Mouse (Mus musculus) heart, embryonic 16.5 days (tissue): ENCODE data around the gene Sel1l. TPM values are rescaled to one million over a fixed set of nuclear protein-coding genes. Genes with fewer than 3 reads are reported as not detected.

Experiments used
- ATAC-seq: fragments of 200-750 bp; cut with Nextera tagmentation; replicated peaks from 2 replicates; pipeline ENCODE4 v1.8.0; 2017; ENCODE audit warnings: moderate number of reproducible peaks; ENCODE audit not compliant: insufficient read depth, low FRiP score; ENCODE audit errors: extremely low read depth
- H3K27ac ChIP-seq: fragments of 300-500 bp; sonication (generic); 2 replicates; pipeline ENCODE4 v1.5.1; 2014; ENCODE audit warnings: mild to moderate bottlenecking, low read length, control low read depth, moderate library complexity
- H3K27me3 ChIP-seq: fragments of 300-500 bp; sonication (generic); 2 replicates; pipeline ENCODE4 v1.6.1; 2014; ENCODE audit warnings: low read length, mixed read lengths; ENCODE audit not compliant: control insufficient read depth, insufficient read depth
- H3K36me3 ChIP-seq: fragments of 300-500 bp; sonication (generic); 2 replicates; pipeline ENCODE4 v1.6.1; 2014; ENCODE audit not compliant: control insufficient read depth, insufficient read depth
- H3K4me1 ChIP-seq: fragments of 300-500 bp; sonication (generic); 2 replicates; pipeline ENCODE4 v1.6.1; 2014; ENCODE audit warnings: low read length, mixed read lengths; ENCODE audit not compliant: control insufficient read depth, insufficient read depth
- H3K4me2 ChIP-seq: fragments of 300-500 bp; sonication (generic); 2 replicates; pipeline ENCODE4 v1.6.1; 2014; ENCODE audit warnings: low read depth, mild to moderate bottlenecking, control low read depth, low read length
- H3K4me3 ChIP-seq: fragments of 300-500 bp; sonication (generic); 2 replicates; pipeline ENCODE4 v1.5.1; 2014; ENCODE audit warnings: mild to moderate bottlenecking, control low read depth, low read length
- H3K9ac ChIP-seq: fragments of 300-500 bp; sonication (generic); 2 replicates; pipeline ENCODE4 v1.6.1; 2014; ENCODE audit warnings: low read length, control low read depth
- H3K9me3 ChIP-seq: fragments of 300-500 bp; sonication (generic); replicated peaks from 2 replicates; pipeline ENCODE4 v1.6.1; 2016; ENCODE audit warnings: low read length; ENCODE audit not compliant: control insufficient read depth
- WGBS: fragments of 180-500 bp; shearing (Covaris S2); extraction: QIAGEN DNeasy Blood & Tissue Kit; methylation state at CpG from one replicate; pipeline ENCODE4 v1.1.7; 2014; 5-methylcytosine and 5-hydroxymethylcytosine counted together
- polyA plus RNA-seq: library from polyadenylated mRNA; unstranded; fragments of >200 nt; fragmentation: Nextera tagmentation; extraction: Ambion mirVana; gene quantifications from 2 replicates; pipeline ENCODE4 v1.2.1, GENCODE M21; 2015

Gene Sel1l
- polyA plus RNA-seq, 1 experiment from 2014 or later, result 54.7 TPM

GRCm38 (mm10) chr12:91848394-91849044 lies 438 bp downstream of the Sel1l start:
- H3K4me1 ChIP-seq, result peaks cover 3% of the 10 kb centered on the region; the same call in 1 of the 2 replicates
- H3K4me3 ChIP-seq, result peak overlapping the region; percentile 81
- H3K9ac ChIP-seq, result peak overlapping the region; percentile 87
- WGBS, result 1% methylated on average over 33 of the region's 33 CpGs
- peak overlapping the region; percentile 72 for H3K27ac ChIP-seq
- no peaks in the 10 kb centered on the region for H3K9me3 ChIP-seq
- no peaks in the 10 kb centered on the region for H3K36me3 ChIP-seq
- peak overlapping the region; percentile 97 for H3K4me2 ChIP-seq
- peak; percentile 13 for ATAC-seq
- H3K27me3 ChIP-seq, result no peaks in the 10 kb centered on the region; the same call in 1 of the 2 replicates

GRCm38 (mm10) chr12:91846038-91846437 lies 2.9 kb downstream of the Sel1l start:
- WGBS, result 88% methylated on average over 6 of the region's 6 CpGs
- Histone ChIP-seq H3K27ac (no peak overlapping the region), H3K4me1 (peaks cover 3% of the 10 kb centered on the region; the same call in 1 of the 2 replicates), H3K4me3 (no peak overlapping the region), H3K36me3 (peaks cover 10% of the 10 kb centered on the region), H3K9ac (no peak overlapping the region), H3K27me3 (no peaks in the 10 kb centered on the region), H3K4me2 (no peak overlapping the region), H3K9me3 (no peaks in the 10 kb centered on the region)
- no peak for ATAC-seq

GRCm38 (mm10) chr12:91845393-91845792 lies 3.6 kb downstream of the Sel1l start:
- H3K4me3 ChIP-seq, result no peak overlapping the region
- H3K36me3 ChIP-seq, result peaks cover 16% of the 10 kb centered on the region
- no peaks in the 10 kb centered on the region for H3K27me3 ChIP-seq
- peaks cover 3% of the 10 kb centered on the region; the same call in 1 of the 2 replicates for H3K4me1 ChIP-seq
- H3K9ac ChIP-seq, result no peak overlapping the region
- no peak overlapping the region for H3K27ac ChIP-seq
- no peak for ATAC-seq
- H3K9me3 ChIP-seq, result no peaks in the 10 kb centered on the region
- no peak overlapping the region for H3K4me2 ChIP-seq
- 92% methylated on average over 9 of the region's 9 CpGs for WGBS

GRCm38 (mm10) chr12:91844542-91844941 lies 4.4 kb downstream of the Sel1l start:
- ATAC-seq, result no peak
- peaks cover 21% of the 10 kb centered on the region for H3K36me3 ChIP-seq
- no peak overlapping the region for H3K4me3 ChIP-seq
- no peak overlapping the region for H3K27ac ChIP-seq
- H3K9me3 ChIP-seq, result no peaks in the 10 kb centered on the region
- WGBS, result 72% methylated on average over 4 of the region's 4 CpGs
- no peak overlapping the region for H3K4me2 ChIP-seq
- H3K4me1 ChIP-seq, result peaks cover 3% of the 10 kb centered on the region; the same call in 1 of the 2 replicates
- H3K27me3 ChIP-seq, result no peaks in the 10 kb centered on the region
- no peak overlapping the region for H3K9ac ChIP-seq

- WGBS, result 95% methylated on average over 13 of the region's 13 CpGs
- Histone ChIP-seq H3K27me3 (no peaks in the 10 kb centered on the region), H3K27ac (no peak overlapping the region), H3K4me2 (no peak overlapping the region), H3K4me1 (peaks cover 3% of the 10 kb centered on the region; the same call in 1 of the 2 replicates), H3K9ac (no peak overlapping the region), H3K36me3 (peaks cover 25% of the 10 kb centered on the region), H3K4me3 (no peak overlapping the region), H3K9me3 (no peaks in the 10 kb centered on the region)
- ATAC-seq, result no peak
Measured at GRCm38 (mm10) chr12:91843888-91844287, 5.1 kb downstream of the Sel1l start.

GRCm38 (mm10) chr12:91841714-91842113 lies 7.2 kb downstream of the Sel1l start:
- H3K4me2 ChIP-seq, result no peak overlapping the region
- H3K9me3 ChIP-seq, result no peaks in the 10 kb centered on the region
- no peak overlapping the region for H3K4me3 ChIP-seq
- WGBS, result 86% methylated on average over 6 of the region's 6 CpGs
- H3K4me1 ChIP-seq, result no peaks in the 10 kb centered on the region
- no peak overlapping the region for H3K9ac ChIP-seq
- H3K36me3 ChIP-seq, result peaks cover 38% of the 10 kb centered on the region
- H3K27me3 ChIP-seq, result no peaks in the 10 kb centered on the region
- no peak for ATAC-seq
- H3K27ac ChIP-seq, result no peak overlapping the region

- Histone ChIP-seq H3K4me3 (no peak overlapping the region), H3K4me1 (no peaks in the 10 kb centered on the region), H3K4me2 (no peak overlapping the region), H3K27ac (no peak overlapping the region), H3K9ac (no peak overlapping the region), H3K9me3 (no peaks in the 10 kb centered on the region), H3K27me3 (no peaks in the 10 kb centered on the region), H3K36me3 (peaks cover 57% of the 10 kb centered on the region)
- WGBS, result 75% methylated on average over 7 of the region's 7 CpGs
- no peak for ATAC-seq
Measured at GRCm38 (mm10) chr12:91838261-91838660, 10.7 kb downstream of the Sel1l start.

GRCm38 (mm10) chr12:91837401-91838065 lies 11.4 kb downstream of the Sel1l start:
- WGBS, result 68% methylated on average over 7 of the region's 7 CpGs
- Histone ChIP-seq H3K36me3 (peaks cover 63% of the 10 kb centered on the region), H3K9me3 (no peaks in the 10 kb centered on the region), H3K4me1 (no peaks in the 10 kb centered on the region), H3K4me3 (no peak overlapping the region), H3K4me2 (no peak overlapping the region), H3K27ac (no peak overlapping the region), H3K27me3 (no peaks in the 10 kb centered on the region), H3K9ac (no peak overlapping the region)
- no peak for ATAC-seq

GRCm38 (mm10) chr12:91833939-91834333 lies 15.0 kb downstream of the Sel1l start:
- Histone ChIP-seq H3K4me2 (no peak overlapping the region), H3K27ac (no peak overlapping the region), H3K27me3 (no peaks in the 10 kb centered on the region), H3K4me1 (no peaks in the 10 kb centered on the region), H3K9ac (no peak overlapping the region), H3K9me3 (no peaks in the 10 kb centered on the region), H3K4me3 (no peak overlapping the region), H3K36me3 (peaks cover 50% of the 10 kb centered on the region)
- no peak for ATAC-seq
- WGBS, result 78% methylated on average over 5 of the region's 5 CpGs
